Mouse (Mus musculus) stomach, postnatal 0 days (tissue): ENCODE results near the gene Adora2a. TPM values are rescaled to one million over a fixed set of nuclear protein-coding genes. Genes with fewer than 3 reads are reported as not detected.

Source experiments
- ATAC-seq: fragments of 200-750 bp; cut with Nextera tagmentation; 2 replicates; pipeline ENCODE4 v1.8.0; 2017; ENCODE audit not compliant: low FRiP score, low TSS enrichment
- DNase-seq: peaks from one replicate; pipeline ENCODE4 v3.0.0-alpha.2; 2016; ENCODE audit warnings: low spot score
- H3K27ac ChIP-seq: fragments of 300-500 bp; sonication (generic); replicated peaks from 2 replicates; pipeline ENCODE4 v1.5.1; 2014; ENCODE audit warnings: mild to moderate bottlenecking, control low read depth
- H3K27me3 ChIP-seq: fragments of 300-500 bp; sonication (generic); 2 replicates; pipeline ENCODE4 v1.6.1; 2014; ENCODE audit warnings: low read length; ENCODE audit not compliant: control insufficient read depth, insufficient read depth
- H3K36me3 ChIP-seq: fragments of 300-500 bp; sonication (generic); 2 replicates; pipeline ENCODE4 v1.6.1; 2014; ENCODE audit warnings: low read length, mixed read lengths; ENCODE audit not compliant: control insufficient read depth, insufficient read depth
- H3K4me1 ChIP-seq: fragments of 300-500 bp; sonication (generic); replicated peaks from 2 replicates; pipeline ENCODE4 v1.6.1; 2014; ENCODE audit warnings: antibody characterized with exemption; ENCODE audit not compliant: control insufficient read depth, insufficient read depth
- H3K4me2 ChIP-seq: fragments of 300-500 bp; sonication (generic); replicated peaks from 2 replicates; pipeline ENCODE4 v1.6.1; 2014; ENCODE audit warnings: low read depth, mild to moderate bottlenecking, control low read depth, moderate library complexity
- H3K4me3 ChIP-seq: fragments of 300-500 bp; sonication (generic); 2 replicates; pipeline ENCODE4 v1.5.1; 2014; ENCODE audit warnings: low read depth, low read length, control low read depth
- H3K9ac ChIP-seq: fragments of 300-500 bp; sonication (generic); 2 replicates; pipeline ENCODE4 v1.6.1; 2014; ENCODE audit warnings: mild to moderate bottlenecking, low read length, control low read depth, mixed read lengths
- H3K9me3 ChIP-seq: fragments of 300-500 bp; sonication (generic); 2 replicates; pipeline ENCODE4 v1.6.1; 2016; ENCODE audit warnings: low read length; ENCODE audit not compliant: control insufficient read depth
- CTCF ChIP-seq: IDR thresholded peaks from 2 replicates; pipeline ENCODE4 v1.5.1; 2016; ENCODE audit warnings: antibody characterized with exemption, low read depth, mild to moderate bottlenecking, moderate library complexity
- EP300 ChIP-seq: optimal IDR thresholded peaks from 2 replicates; pipeline ENCODE3; 2016; ENCODE audit warnings: antibody characterized with exemption
- WGBS: fragments of 180-500 bp; shearing (Covaris S2); extraction: QIAGEN DNeasy Blood & Tissue Kit; methylation state at CpG from one replicate; pipeline ENCODE4 v1.1.7; 2014; 5-methylcytosine and 5-hydroxymethylcytosine counted together
- polyA plus RNA-seq: library from polyadenylated mRNA; unstranded; fragments of >200 nt; fragmentation: Nextera tagmentation; extraction: Ambion mirVana; gene quantifications from 2 replicates; pipeline ENCODE4 v1.2.1, GENCODE M21; 2015

Gene Adora2a
- polyA plus RNA-seq, 1 experiment from 2014 or later, result 0.82 TPM

DNA sequence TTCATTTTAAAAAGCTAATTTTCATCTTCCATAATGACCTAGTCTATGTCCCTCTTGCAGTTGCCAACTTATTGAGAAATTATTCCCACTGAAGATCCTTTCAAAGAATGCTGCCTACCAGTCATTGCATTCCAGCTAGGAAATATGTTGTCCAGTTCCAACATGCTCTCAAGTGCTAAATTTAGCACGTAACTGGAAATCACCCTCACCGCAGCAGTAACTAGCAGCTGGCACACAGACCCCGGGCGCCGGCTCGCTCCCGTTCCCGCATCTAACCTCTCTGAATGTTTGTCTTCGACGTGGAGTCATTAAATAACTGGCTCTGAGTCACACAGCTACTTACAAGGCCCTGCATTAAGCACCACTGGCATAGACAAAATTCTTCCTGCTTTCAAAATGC, 62.0 kb downstream of the Adora2a start:
- Histone ChIP-seq H3K27ac (no peak overlapping the region), H3K9me3 (no peaks in the 10 kb centered on the region), H3K4me2 (no peak overlapping the region), H3K9ac (no peak overlapping the region), H3K4me1 (no peaks in the 10 kb centered on the region), H3K4me3 (no peak overlapping the region), H3K27me3 (no peaks in the 10 kb centered on the region), H3K36me3 (no peaks in the 10 kb centered on the region)
- TF ChIP-seq EP300 (no peak), CTCF (no peak)
- no peak for DNase-seq
- ATAC-seq, result no peak
- WGBS, result 54% methylated on average over 10 of the region's 10 CpGs

Other genes starting within 250 kb of the Adora2a start
- 9.2 and 9.4 TPM in 2 replicates for gene Specc1l, start 104.8 kb upstream of the Adora2a start, polyA plus RNA-seq
- 3.8 and 5.3 TPM in 2 replicates for gene Upb1, start 84.2 kb downstream of the Adora2a start, polyA plus RNA-seq
- gene Snrpd3, start 200.7 kb downstream of the Adora2a start, polyA plus RNA-seq, result 70.2 and 70.3 TPM in 2 replicates
- gene Gucd1, start 201.1 kb downstream of the Adora2a start, polyA plus RNA-seq, result 14.6 and 14.9 TPM in 2 replicates
- 0.73 and 0.93 TPM in 2 replicates for gene Lrrc75b, start 243.5 kb downstream of the Adora2a start, polyA plus RNA-seq
- gene Ggt1, start 244.7 kb downstream of the Adora2a start, polyA plus RNA-seq, result 1.9 and 2.1 TPM in 2 replicates